Mouse (Mus musculus) activated CD4-positive, CD25-positive, alpha-beta regulatory T cell (primary cell): Measurements from ENCODE around the gene Aspn. TPM values are rescaled to one million over a fixed set of nuclear protein-coding genes. Genes with fewer than 3 reads are reported as not detected.

Source experiments
- polyA plus RNA-seq, 2 experiments: library from polyadenylated mRNA; unstranded; fragments of 100-300 nt; shearing (Covaris generic); gene quantifications; one replicate each; pipeline ENCODE4 v1.2.1; 2017

Gene Aspn
- under 1 TPM; 0.07 to 0.12 TPM for polyA plus RNA-seq

DNA sequence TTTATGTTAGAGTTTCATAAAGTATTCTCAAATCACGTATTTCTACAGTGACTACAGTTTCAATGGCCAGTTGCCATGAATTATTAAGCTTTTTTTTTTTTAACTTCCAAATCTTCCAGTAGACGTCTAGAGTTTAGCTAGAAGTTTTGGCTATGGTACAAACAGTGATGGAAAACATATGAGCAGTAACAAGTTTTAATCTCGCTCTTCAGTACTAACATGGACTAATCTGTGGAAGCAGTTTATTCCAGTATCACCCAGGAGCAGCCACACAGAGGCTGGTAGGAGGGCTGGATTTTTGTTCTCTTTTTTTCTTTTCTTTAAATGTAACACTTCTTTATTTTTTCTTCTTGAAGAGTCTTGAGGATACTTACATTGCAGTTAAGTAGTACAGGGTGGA lies at the start of gene Aspn:
TSS of gene Aspn (plus strand) at position 165 of the 400 bp plus-strand sequence.

DNA sequence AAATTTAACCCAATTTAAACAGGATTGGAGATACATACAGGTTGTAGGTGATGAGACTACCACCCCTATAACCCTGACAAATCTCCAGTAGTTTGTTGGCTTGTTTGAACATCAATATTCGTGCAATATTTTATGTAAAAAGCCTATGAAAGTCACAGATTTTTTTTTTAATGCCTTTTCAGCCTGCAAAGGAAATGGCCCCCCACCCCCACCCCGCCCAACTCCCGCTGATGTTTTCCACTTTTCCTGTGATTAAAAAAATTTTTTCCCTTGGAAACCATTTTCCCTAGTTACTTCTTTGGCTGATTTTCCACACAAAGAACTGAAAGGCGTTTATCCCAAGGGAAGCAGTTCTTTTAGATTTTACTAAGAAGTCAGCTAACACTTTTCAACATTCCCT lies 39.7 kb upstream of the Aspn start, which contains the start of gene Ecm2:
TSS of gene Ecm2 (plus strand) at position 301 of the 400 bp plus-strand sequence.

DNA sequence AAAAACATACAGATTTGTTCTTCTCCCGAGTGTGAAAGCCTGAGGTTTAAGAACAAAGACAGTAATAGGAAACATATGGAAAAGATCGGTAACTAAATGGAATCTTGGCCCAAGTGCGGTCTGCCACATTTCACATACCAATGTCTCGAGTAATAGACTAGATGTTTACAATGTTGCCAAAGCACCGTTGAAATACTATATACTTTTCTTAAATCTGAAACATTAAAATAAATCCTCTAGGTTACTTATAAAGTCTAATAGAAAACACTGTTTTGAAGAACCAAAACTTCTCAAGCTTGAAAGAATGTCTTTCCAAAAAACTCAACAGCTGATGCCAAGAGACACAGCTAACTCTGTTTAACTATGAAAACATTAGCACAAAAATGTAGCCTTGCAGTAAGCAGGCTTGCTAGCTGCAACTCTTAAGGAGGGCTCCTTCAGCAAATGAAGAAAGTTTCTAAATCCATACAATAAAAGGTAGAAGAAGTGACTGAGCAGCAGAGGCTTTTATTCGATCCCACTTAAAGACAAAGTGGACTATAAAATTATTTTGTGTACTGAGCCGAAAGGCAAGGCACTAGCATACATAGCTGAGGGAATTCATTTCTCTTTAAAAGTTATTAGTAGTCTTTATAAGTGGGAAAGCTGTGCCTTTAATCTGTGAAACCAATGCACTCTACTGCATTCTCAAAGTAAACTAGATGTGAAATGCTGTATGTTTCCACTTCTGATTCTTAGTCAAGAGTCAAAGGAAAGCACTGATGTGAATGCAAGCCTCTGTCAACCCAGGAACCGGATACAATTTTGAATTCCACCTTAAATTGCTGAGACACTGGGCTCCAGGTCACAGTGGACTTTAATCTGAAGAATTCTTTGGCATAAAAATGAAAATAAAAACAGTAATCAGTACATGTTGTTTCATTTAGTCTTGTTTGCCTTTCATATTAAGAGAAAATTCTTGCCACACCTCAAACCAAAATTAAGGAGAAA lies 37.6 kb downstream of the Aspn start, which contains the start of gene Omd:
TSS of gene Omd (plus strand) at position 922 of the 990 bp plus-strand sequence.

DNA sequence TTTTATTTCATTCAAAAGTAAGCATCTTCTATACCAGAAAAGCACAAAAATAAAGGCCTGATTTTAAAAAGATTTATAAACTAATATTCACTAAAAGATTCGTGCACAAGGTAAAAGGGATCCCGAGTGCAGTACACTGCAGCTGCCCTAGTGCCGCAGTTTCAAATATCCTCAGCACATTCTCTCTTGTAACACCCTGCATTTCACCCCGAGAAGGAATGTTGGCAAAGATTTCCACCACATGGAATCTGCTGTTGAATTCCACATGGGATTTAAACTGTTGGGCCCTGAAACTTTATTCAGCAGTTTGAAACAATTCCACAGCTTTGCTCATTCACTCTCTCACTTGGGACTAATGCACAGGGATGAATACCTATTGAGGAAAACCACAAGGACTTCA lies 63.5 kb downstream of the Aspn start, which contains the start of gene Ogn:
TSS of gene Ogn (plus strand) at position 333 of the 400 bp plus-strand sequence.

Other genes with a start within 250 kb of the Aspn start
- 10 to 100 TPM; 16.3 to 16.7 TPM for gene Fgd3, start 224.1 kb upstream of the Aspn start, polyA plus RNA-seq
- 10 to 100 TPM; 17.3 to 24.3 TPM for gene Bicd2, start 202.9 kb upstream of the Aspn start, polyA plus RNA-seq
- 10 to 100 TPM in 1 of 2 experiments, 1 to 10 TPM in 1; 8.3 to 11.4 TPM for gene Ippk, start 123.2 kb upstream of the Aspn start, polyA plus RNA-seq
- 1 to 10 TPM; 3.5 to 5.2 TPM for gene Tes3-ps, start 51.1 kb upstream of the Aspn start, polyA plus RNA-seq
- under 1 TPM; 0.07 to 0.27 TPM for gene Ecm2, start 39.6 kb upstream of the Aspn start, polyA plus RNA-seq
- gene Omd, start 38.0 kb downstream of the Aspn start, polyA plus RNA-seq: under 1 TPM; 0.36 TPM
- gene Ogn, start 63.6 kb downstream of the Aspn start, polyA plus RNA-seq: under 1 TPM in 1 of 2 experiments, not detected in 1; 0.17 TPM
- gene Cenpp, start 108.3 kb downstream of the Aspn start, polyA plus RNA-seq: 1 to 10 TPM; 2.6 to 3.7 TPM
- gene Nol8, start 108.6 kb downstream of the Aspn start, polyA plus RNA-seq: 10 to 100 TPM; 29.4 to 37.2 TPM
- gene Iars, start 137.7 kb downstream of the Aspn start, polyA plus RNA-seq: 10 to 100 TPM; 34.7 to 35.3 TPM